Mouse (Mus musculus): ENCODE measurements at regions not wholly inside any gene's neighbourhood (a gene's known extent, or its start where the extent isn't known, plus 50 kb on each side); places are given as distances from the start of the nearest gene placed in this dataset.

GRCm38 (mm10) chr10:119024425-119024824 is 154.4 kb upstream of the Dyrk2 start:
- no peak overlapping the region for H3K4me3 ChIP-seq (ENCODE audit: control insufficient read depth in 1 of 2, insufficient read depth in 1 of 2, low read depth in 2 of 2, low read length in 2 of 2)
- H3K36me3 ChIP-seq (ENCODE audit: control insufficient read depth in 1 of 2, insufficient read depth in 2 of 2, low read length in 2 of 2): no peaks in the 10 kb centered on the region
- H3K27me3 ChIP-seq (ENCODE audit: control insufficient read depth in 1 of 2, insufficient read depth in 2 of 2, low read length in 2 of 2): no peaks in the 10 kb centered on the region
- H3K9me3 ChIP-seq (replicated peaks; ENCODE audit: insufficient read depth, low read length): no peaks in the 10 kb centered on the region
- H3K9ac ChIP-seq (ENCODE audit: control insufficient read depth, low read depth, low read length, poor library complexity, severe bottlenecking): no peak overlapping the region
- no peaks in the 10 kb centered on the region for H3K4me1 ChIP-seq (ENCODE audit: control insufficient read depth in 1 of 2, insufficient read depth in 2 of 2, low read length in 2 of 2)
- TF ChIP-seq CHD1 (IDR thresholded peaks at IDR 0.05; ENCODE audit: low read depth, low read length): no peak
- TF ChIP-seq KAT2A (conservative IDR thresholded peaks at IDR 0.05; ENCODE audit: low read depth, low read length): no peak
- no peak for TF ChIP-seq SIN3A (IDR thresholded peaks at IDR 0.05; ENCODE audit: low read length)
- TF ChIP-seq ZKSCAN1 (IDR thresholded peaks at IDR 0.05; ENCODE audit: low read depth, low read length): no peak
- TF ChIP-seq POLR2A (IDR thresholded peaks at IDR 0.05; ENCODE audit: control insufficient read depth in 1 of 2, insufficient read depth in 1 of 2, low read depth in 1 of 2, low read length in 2 of 2, poor library complexity in 1 of 2): no peak
- TF ChIP-seq MAZ (IDR thresholded peaks at IDR 0.05; ENCODE audit: low read depth, low read length): no peak
- no peak for TF ChIP-seq MEF2A (IDR thresholded peaks at IDR 0.05; ENCODE audit: extremely low read depth, insufficient replicate concordance, low read depth, low read length, poor library complexity, severe bottlenecking)
- TF ChIP-seq POLR2AphosphoS2 (IDR thresholded peaks at IDR 0.05; ENCODE audit: low read length): no peak
- TF ChIP-seq NRF1 (IDR thresholded peaks at IDR 0.05; ENCODE audit: insufficient read depth, low read depth, low read length, poor library complexity, severe bottlenecking): no peak
- H3K27ac ChIP-seq (ENCODE audit: control insufficient read depth, low read depth, low read length): no peak overlapping the region
- DNase-seq (ENCODE audit: low read depth, low spot score): no peak
- H3K79me2 ChIP-seq (ENCODE audit: control insufficient read depth, insufficient read depth, low read length, poor library complexity): no peaks in the 10 kb centered on the region

- H3K27ac ChIP-seq (ENCODE audit: control insufficient read depth, low read depth, low read length): no peak overlapping the region
- no peaks in the 10 kb centered on the region for H3K4me1 ChIP-seq (ENCODE audit: control insufficient read depth in 1 of 2, insufficient read depth in 2 of 2, low read length in 2 of 2)
- DNase-seq (ENCODE audit: low read depth, low spot score): no peak
- no peak overlapping the region for H3K9ac ChIP-seq (ENCODE audit: control insufficient read depth, low read depth, low read length, poor library complexity, severe bottlenecking)
- H3K27me3 ChIP-seq (ENCODE audit: control insufficient read depth in 1 of 2, insufficient read depth in 2 of 2, low read length in 2 of 2): no peaks in the 10 kb centered on the region
- no peaks in the 10 kb centered on the region for H3K79me2 ChIP-seq (ENCODE audit: control insufficient read depth, insufficient read depth, low read length, poor library complexity)
- H3K4me3 ChIP-seq (ENCODE audit: control insufficient read depth in 1 of 2, insufficient read depth in 1 of 2, low read depth in 2 of 2, low read length in 2 of 2): no peak overlapping the region
- no peaks in the 10 kb centered on the region for H3K9me3 ChIP-seq (replicated peaks; ENCODE audit: insufficient read depth, low read length)
- no peak for TF ChIP-seq MAFK (IDR thresholded peaks at IDR 0.05; ENCODE audit: borderline replicate concordance, low read depth, low read length)
- no peaks in the 10 kb centered on the region for H3K36me3 ChIP-seq (ENCODE audit: control insufficient read depth in 1 of 2, insufficient read depth in 2 of 2, low read length in 2 of 2)
These were observed 149.1 kb upstream of the Dyrk2 start for GRCm38 (mm10) chr10:119019082-119019481.

GRCm38 (mm10) chr10:119018490-119018889 is 148.5 kb upstream of the Dyrk2 start:
- no peak overlapping the region for H3K4me3 ChIP-seq (ENCODE audit: control insufficient read depth in 1 of 2, insufficient read depth in 1 of 2, low read depth in 2 of 2, low read length in 2 of 2)
- no peaks in the 10 kb centered on the region for H3K36me3 ChIP-seq (ENCODE audit: control insufficient read depth in 1 of 2, insufficient read depth in 2 of 2, low read length in 2 of 2)
- no peak for DNase-seq (ENCODE audit: low read depth, low spot score)
- H3K79me2 ChIP-seq (ENCODE audit: control insufficient read depth, insufficient read depth, low read length, poor library complexity): no peaks in the 10 kb centered on the region
- H3K27ac ChIP-seq (ENCODE audit: control insufficient read depth, low read depth, low read length): no peak overlapping the region
- TF ChIP-seq POLR2AphosphoS2 (IDR thresholded peaks at IDR 0.05; ENCODE audit: low read length) (no peak), USF1 (IDR thresholded peaks at IDR 0.05; ENCODE audit: low read depth, low read length) (no peak), USF2 (IDR thresholded peaks at IDR 0.05; ENCODE audit: borderline replicate concordance in 1 of 2, insufficient read depth in 1 of 2, low read depth in 1 of 2, low read length in 2 of 2) (no peak), SMC3 (IDR thresholded peaks at IDR 0.05; ENCODE audit: low read depth, low read length) (no peak), ZNF384 (IDR thresholded peaks at IDR 0.05; ENCODE audit: low read depth, low read length) (no peak)
- H3K4me1 ChIP-seq (ENCODE audit: control insufficient read depth in 1 of 2, insufficient read depth in 2 of 2, low read length in 2 of 2): no peaks in the 10 kb centered on the region
- H3K9ac ChIP-seq (ENCODE audit: control insufficient read depth, low read depth, low read length, poor library complexity, severe bottlenecking): no peak overlapping the region
- no peaks in the 10 kb centered on the region for H3K27me3 ChIP-seq (ENCODE audit: control insufficient read depth in 1 of 2, insufficient read depth in 2 of 2, low read length in 2 of 2)
- no peaks in the 10 kb centered on the region for H3K9me3 ChIP-seq (replicated peaks; ENCODE audit: insufficient read depth, low read length)
